Mouse (Mus musculus) stomach, embryonic 14.5 days (tissue): ENCODE measurements around the gene Nfkb1. TPM values are rescaled to one million over a fixed set of nuclear protein-coding genes. Genes with fewer than 3 reads are reported as not detected.

Experiments
- ATAC-seq: fragments of 200-750 bp; cut with Nextera tagmentation; 2 replicates; pipeline ENCODE4 v1.8.0; 2017; ENCODE audit warnings: low read depth, moderate TSS enrichment; ENCODE audit not compliant: insufficient number of reproducible peaks, insufficient read depth, low FRiP score
- H3K27ac ChIP-seq: fragments of 300-500 bp; sonication (generic); 2 replicates; pipeline ENCODE4 v1.5.1; 2014; ENCODE audit warnings: mild to moderate bottlenecking, low read length, moderate library complexity, mixed read lengths
- H3K27me3 ChIP-seq: fragments of 300-500 bp; sonication (generic); 2 replicates; pipeline ENCODE4 v1.6.1; 2014; ENCODE audit warnings: low read length, control low read depth, mixed read lengths; ENCODE audit not compliant: control insufficient read depth, insufficient read depth
- H3K36me3 ChIP-seq: fragments of 300-500 bp; sonication (generic); 2 replicates; pipeline ENCODE4 v1.6.1; 2014; ENCODE audit warnings: mild to moderate bottlenecking, control low read depth, low read length, moderate library complexity, mixed read lengths; ENCODE audit not compliant: control insufficient read depth, insufficient read depth
- H3K4me1 ChIP-seq: fragments of 300-500 bp; sonication (generic); 2 replicates; pipeline ENCODE4 v1.6.1; 2014; ENCODE audit warnings: low read length, control low read depth, mixed read lengths; ENCODE audit not compliant: control insufficient read depth, insufficient read depth
- H3K4me2 ChIP-seq: fragments of 300-500 bp; sonication (generic); replicated peaks from 2 replicates; pipeline ENCODE4 v1.6.1; 2014; ENCODE audit warnings: low read depth, low read length, control low read depth
- H3K4me3 ChIP-seq: fragments of 300-500 bp; sonication (generic); 2 replicates; pipeline ENCODE4 v1.5.1; 2014; ENCODE audit warnings: low read depth, low read length, control low read depth
- H3K9ac ChIP-seq: fragments of 300-500 bp; sonication (generic); replicated peaks from 2 replicates; pipeline ENCODE4 v1.6.1; 2014; ENCODE audit warnings: low read depth, mild to moderate bottlenecking, control low read depth, low read length, moderate library complexity, mixed read lengths
- H3K9me3 ChIP-seq: fragments of 300-500 bp; sonication (generic); 2 replicates; pipeline ENCODE4 v1.6.1; 2016; ENCODE audit warnings: low read depth, low read length, control low read depth; ENCODE audit not compliant: control insufficient read depth
- WGBS: fragments of 180-500 bp; shearing (Covaris S2); extraction: QIAGEN DNeasy Blood & Tissue Kit; methylation state at CpG from one replicate; pipeline ENCODE4 v1.1.7; 2014; 5-methylcytosine and 5-hydroxymethylcytosine counted together
- polyA plus RNA-seq: library from polyadenylated mRNA; unstranded; fragments of >200 nt; fragmentation: Nextera tagmentation; extraction: Ambion mirVana; gene quantifications from 2 replicates; pipeline ENCODE4 v1.2.1, GENCODE M21; 2014

Nfkb1 gene
- polyA plus RNA-seq, 1 experiment from 2014 or later: 36.2 TPM

DNA sequence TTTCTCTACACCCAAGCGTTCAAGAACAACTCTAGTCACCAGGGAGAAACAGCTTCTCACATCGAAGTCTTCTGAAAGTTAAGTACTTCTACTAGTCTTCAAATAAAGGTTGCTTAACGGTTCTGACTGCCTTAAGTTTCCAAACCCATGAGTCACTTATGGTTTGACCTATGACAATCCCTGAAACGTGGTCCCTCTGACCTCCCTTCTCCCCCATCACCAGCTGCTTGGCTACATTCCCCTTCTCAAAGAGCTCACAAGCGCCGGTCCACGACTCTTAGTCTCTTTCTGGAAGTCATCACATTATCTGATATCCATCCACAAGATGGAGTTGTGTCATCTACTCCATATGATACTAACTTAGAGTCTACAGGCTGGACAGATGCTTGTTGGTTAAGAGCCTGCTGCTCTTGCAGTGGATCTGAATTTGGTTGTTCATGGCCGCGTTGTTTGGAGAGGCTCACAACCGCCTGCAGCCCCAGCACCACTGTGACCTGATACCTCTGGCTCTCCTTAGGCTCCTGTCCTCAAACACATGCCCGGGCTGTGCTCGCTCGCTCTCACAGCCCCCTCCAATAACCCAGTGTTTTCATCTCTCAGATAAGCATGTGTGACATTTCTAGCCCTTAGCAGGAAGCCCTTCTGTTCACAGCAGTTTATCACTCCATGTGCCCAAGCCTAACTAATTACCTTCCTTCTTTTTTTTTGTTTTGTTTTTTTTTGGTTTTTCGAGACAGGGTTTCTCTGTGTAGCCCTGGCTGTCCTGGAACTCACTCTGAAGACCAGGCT lies 55.5 kb downstream of the Nfkb1 start:
- Histone ChIP-seq H3K9me3 (no peaks in the 10 kb centered on the region), H3K27ac (no peak overlapping the region), H3K36me3 (no peaks in the 10 kb centered on the region; the same call in none of the 2 replicates), H3K9ac (no peak overlapping the region), H3K4me2 (no peak overlapping the region), H3K4me3 (no peak overlapping the region), H3K27me3 (no peaks in the 10 kb centered on the region), H3K4me1 (no peaks in the 10 kb centered on the region)
- WGBS: 66% methylated on average over 14 of the region's 14 CpGs
- ATAC-seq: no peak

DNA sequence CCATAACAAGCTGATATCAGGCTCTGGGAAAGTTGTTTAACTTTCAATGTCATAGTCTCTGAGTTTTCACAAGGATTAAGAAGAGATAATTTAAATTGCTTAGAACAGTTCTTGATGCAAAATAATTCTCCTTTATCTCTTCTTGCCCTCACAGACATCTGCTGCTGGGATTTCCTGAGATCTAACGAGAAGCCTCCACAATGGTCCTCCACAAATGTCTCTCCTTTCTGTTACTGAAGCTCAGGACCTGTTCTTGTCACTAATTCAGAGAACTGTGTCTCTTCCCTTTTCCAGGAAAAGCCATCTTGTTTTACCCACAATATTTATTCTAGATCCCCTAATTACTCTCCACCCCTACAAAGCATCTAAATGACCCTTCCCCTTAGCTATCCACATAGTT lies 56.3 kb downstream of the Nfkb1 start:
- no peaks in the 10 kb centered on the region for H3K4me1 ChIP-seq
- no peaks in the 10 kb centered on the region for H3K9me3 ChIP-seq
- ATAC-seq: no peak
- no peak overlapping the region for H3K4me3 ChIP-seq
- no peak overlapping the region for H3K27ac ChIP-seq
- H3K27me3 ChIP-seq: no peaks in the 10 kb centered on the region
- no peak overlapping the region for H3K4me2 ChIP-seq
- H3K9ac ChIP-seq: no peak overlapping the region
- WGBS: 88% methylated on average over 1 of the region's 1 CpGs
- H3K36me3 ChIP-seq: peaks cover 4% of the 10 kb centered on the region

- H3K9me3 ChIP-seq: no peaks in the 10 kb centered on the region
- H3K27ac ChIP-seq: no peak overlapping the region
- no peaks in the 10 kb centered on the region for H3K4me1 ChIP-seq
- no peak overlapping the region for H3K4me2 ChIP-seq
- H3K36me3 ChIP-seq: peaks cover 5% of the 10 kb centered on the region
- no peaks in the 10 kb centered on the region for H3K27me3 ChIP-seq
- H3K4me3 ChIP-seq: no peak overlapping the region
- no peak for ATAC-seq
- WGBS: 70% methylated on average over 3 of the region's 3 CpGs
- no peak overlapping the region for H3K9ac ChIP-seq
Observed at GRCm38 (mm10) chr3:135634275-135634674, 57.1 kb downstream of the Nfkb1 start.

DNA sequence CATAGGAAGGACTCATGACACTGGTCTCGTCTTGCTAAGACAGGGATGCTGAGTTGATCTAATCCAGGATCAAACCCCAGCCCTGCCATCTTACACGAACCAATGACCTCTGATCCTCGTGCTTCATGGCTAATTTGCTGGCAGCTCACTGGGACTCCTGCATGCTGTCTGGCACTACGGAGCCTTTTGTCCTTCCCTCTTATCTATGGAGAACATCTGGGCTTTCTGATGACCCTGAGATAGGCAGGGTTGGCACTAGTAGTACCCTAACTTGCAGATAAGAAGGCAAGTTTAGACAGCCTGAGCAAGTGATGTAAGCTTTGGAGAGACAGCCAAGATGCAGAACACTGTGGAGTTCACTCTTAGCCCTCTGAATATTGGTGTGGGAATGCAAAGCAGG lies 59.5 kb downstream of the Nfkb1 start:
- Histone ChIP-seq H3K36me3 (peaks cover 10% of the 10 kb centered on the region), H3K4me2 (no peak overlapping the region), H3K27me3 (no peaks in the 10 kb centered on the region), H3K9ac (no peak overlapping the region), H3K27ac (no peak overlapping the region), H3K4me3 (no peak overlapping the region), H3K9me3 (no peaks in the 10 kb centered on the region), H3K4me1 (no peaks in the 10 kb centered on the region)
- WGBS: 47% methylated on average over 4 of the region's 4 CpGs
- ATAC-seq: no peak

- Histone ChIP-seq H3K4me2 (no peak overlapping the region), H3K9me3 (no peaks in the 10 kb centered on the region), H3K27me3 (no peaks in the 10 kb centered on the region), H3K36me3 (peaks cover 15% of the 10 kb centered on the region), H3K4me3 (no peak overlapping the region), H3K27ac (no peak overlapping the region), H3K9ac (no peak overlapping the region), H3K4me1 (no peaks in the 10 kb centered on the region)
- 66% methylated on average over 10 of the region's 10 CpGs for WGBS
- ATAC-seq: no peak
Observed at GRCm38 (mm10) chr3:135631096-135631457, 60.3 kb downstream of the Nfkb1 start.

DNA sequence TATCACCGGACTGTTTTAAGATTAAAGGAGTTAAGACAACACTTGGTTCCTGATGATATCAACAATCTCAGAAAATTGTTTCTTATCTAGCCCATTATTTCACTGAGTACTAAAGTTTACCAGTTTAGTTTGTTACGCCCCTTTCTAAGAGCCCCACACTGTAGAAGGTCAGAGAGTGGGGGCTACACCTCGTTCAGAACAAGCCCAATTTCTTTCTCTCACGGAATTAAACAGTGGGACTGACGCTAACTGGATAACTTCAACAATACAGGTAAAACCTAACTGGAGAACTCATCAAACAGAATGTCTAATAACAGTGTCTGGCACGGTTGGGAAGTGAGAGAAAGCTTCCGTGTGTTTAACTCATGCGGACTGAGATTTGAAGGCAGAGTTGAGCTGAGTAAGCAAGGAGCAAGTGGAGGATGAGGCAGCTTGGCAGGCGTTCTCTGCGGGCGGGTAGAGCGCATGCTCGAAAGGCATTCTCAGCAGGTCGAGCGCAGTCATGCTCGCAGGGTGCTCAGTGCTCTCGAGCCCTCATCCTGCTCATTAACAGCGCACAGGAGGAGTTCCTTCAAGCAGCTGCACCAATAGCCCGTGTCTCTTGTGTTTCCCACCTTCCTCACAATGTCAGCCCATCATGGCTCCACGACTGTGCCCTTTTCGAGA lies 60.8 kb downstream of the Nfkb1 start:
- no peaks in the 10 kb centered on the region for H3K27me3 ChIP-seq
- H3K9me3 ChIP-seq: no peaks in the 10 kb centered on the region
- ATAC-seq: 0 out of 2 replicates have a peak, but pooled peaks have one; percentile 33
- WGBS: 73% methylated on average over 21 of the region's 21 CpGs
- no peak overlapping the region for H3K27ac ChIP-seq
- no peaks in the 10 kb centered on the region for H3K4me1 ChIP-seq
- no peak overlapping the region for H3K4me3 ChIP-seq
- no peak overlapping the region for H3K9ac ChIP-seq
- no peak overlapping the region for H3K4me2 ChIP-seq
- peaks cover 15% of the 10 kb centered on the region for H3K36me3 ChIP-seq

DNA sequence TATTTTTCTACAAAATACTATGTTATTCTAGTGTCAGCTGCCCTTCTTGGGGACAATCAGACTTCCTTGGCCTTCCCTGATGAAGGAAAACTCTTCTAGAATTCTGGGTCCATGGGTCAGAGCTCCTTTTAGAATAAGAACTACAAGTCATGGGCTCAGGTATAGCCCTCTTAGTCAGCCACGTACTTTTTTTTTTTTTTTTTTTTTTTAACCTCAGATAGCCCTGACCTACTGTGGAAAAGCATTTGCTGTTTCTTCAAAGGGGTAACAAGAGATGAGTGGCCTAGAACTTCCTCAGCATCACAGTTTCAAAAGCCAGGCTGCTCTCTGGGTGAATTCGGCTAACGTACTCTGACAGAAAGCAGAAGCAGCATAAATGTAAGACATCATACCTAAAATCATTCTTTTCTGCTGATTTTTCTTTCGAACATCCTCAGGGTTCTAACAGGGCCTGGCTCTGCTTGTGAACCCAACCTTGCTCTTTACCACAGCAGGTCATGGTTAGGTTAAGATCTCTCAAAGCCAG lies 61.5 kb downstream of the Nfkb1 start:
- H3K36me3 ChIP-seq: peaks cover 18% of the 10 kb centered on the region
- H3K27ac ChIP-seq: no peak overlapping the region
- H3K9me3 ChIP-seq: no peaks in the 10 kb centered on the region
- no peak overlapping the region for H3K4me3 ChIP-seq
- H3K4me1 ChIP-seq: no peaks in the 10 kb centered on the region
- H3K9ac ChIP-seq: no peak overlapping the region
- 85% methylated on average over 4 of the region's 4 CpGs for WGBS
- ATAC-seq: no peak
- no peak overlapping the region for H3K4me2 ChIP-seq
- H3K27me3 ChIP-seq: no peaks in the 10 kb centered on the region

GRCm38 (mm10) chr3:135628706-135629169 lies 62.6 kb downstream of the Nfkb1 start:
- Histone ChIP-seq H3K9me3 (no peaks in the 10 kb centered on the region), H3K27me3 (no peaks in the 10 kb centered on the region), H3K4me2 (no peak overlapping the region), H3K9ac (no peak overlapping the region), H3K4me1 (no peaks in the 10 kb centered on the region), H3K4me3 (no peak overlapping the region), H3K36me3 (peaks cover 24% of the 10 kb centered on the region), H3K27ac (no peak overlapping the region)
- WGBS: 74% methylated on average over 9 of the region's 9 CpGs
- no peak for ATAC-seq
